Mouse (Mus musculus) ES-E14 (cell line): ENCODE data around the gene Gsg1l.

Experiments
- CHD2 ChIP-seq: IDR thresholded peaks from 2 replicates; pipeline ENCODE4 v1.6.1; 2014; ENCODE audit warnings: mild to moderate bottlenecking, low read depth, low read length, inconsistent platforms
- MAFK ChIP-seq: IDR thresholded peaks from 2 replicates; pipeline ENCODE4 v1.6.1; 2014; ENCODE audit warnings: mild to moderate bottlenecking, low read depth, low read length, inconsistent platforms; ENCODE audit not compliant: insufficient read depth
- ZC3H11A ChIP-seq: IDR thresholded peaks from 2 replicates; pipeline ENCODE4 v1.6.1; 2012; ENCODE audit warnings: low read depth, mild to moderate bottlenecking, inconsistent platforms, low read length, borderline replicate concordance
- ZNF384 ChIP-seq: IDR thresholded peaks from 2 replicates; pipeline ENCODE4 v1.6.1; 2012; ENCODE audit warnings: low read depth, low read length, inconsistent platforms

DNA sequence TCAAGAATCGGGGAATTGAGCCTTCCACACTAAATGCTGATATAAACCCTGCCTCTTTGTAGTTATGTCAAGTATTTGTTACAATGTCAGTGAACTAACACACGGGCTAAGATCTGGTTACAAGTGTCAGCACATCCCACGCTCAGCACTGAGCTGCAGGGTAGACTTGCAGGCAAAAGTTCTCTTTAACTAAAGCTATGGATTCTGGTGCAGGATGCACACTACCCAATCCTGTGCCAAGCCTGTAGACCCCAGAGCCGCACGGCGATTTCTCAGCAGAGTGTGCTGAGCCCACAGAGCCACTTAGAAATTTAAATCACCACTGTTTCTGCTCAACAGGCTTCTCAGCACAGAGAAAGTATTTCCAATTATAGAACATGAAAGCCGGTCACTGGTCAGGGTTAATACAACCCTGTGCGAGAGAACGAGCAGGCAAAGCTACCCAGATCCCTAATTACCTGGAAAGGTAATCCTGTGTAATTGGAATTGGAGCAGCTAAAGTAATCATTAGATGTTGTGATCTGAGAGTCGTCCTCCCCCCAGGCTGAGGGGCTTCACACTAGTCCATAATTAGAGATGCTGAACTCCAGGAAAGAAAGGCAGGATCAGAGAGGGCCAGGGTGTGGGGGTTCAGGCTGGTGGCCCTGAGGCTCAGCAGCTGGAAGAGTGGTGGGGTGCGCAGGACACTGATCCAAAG is 69.7 kb downstream of the Gsg1l start:
- TF ChIP-seq ZNF384 (no peak), MAFK (no peak), ZC3H11A (no peak), CHD2 (no peak)
